Mouse (Mus musculus): ENCODE results near the gene Casc3.
A peak's percentile ranks its signal among the peaks of the same experiment; 100 is the strongest.

Gene Casc3

DNA sequence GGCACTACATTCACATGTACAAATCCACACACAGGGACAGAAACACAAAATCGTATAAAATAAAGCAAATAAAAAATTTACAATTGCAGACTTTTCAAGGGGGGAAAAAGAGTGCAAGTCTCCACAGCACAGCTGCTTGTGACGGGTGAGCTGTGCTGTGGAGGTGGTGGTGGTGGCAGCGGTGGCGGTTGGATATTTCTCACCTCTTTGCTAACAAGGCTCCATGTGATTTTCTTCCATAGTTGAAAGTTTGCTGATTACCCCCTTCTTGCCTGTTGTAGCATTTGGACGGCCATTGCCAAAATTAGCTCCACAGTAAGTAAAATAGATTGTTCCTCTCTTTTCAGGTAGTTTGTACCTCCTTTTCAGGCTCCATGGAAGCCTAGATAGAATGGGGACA, at the start of gene Casc3:
Gene Casc3, plus strand, starts transcription at position 301 of the 400 bp plus-strand sequence.
- DNase-seq (ENCODE audit: extremely low read depth, low read depth): no peak

DNA sequence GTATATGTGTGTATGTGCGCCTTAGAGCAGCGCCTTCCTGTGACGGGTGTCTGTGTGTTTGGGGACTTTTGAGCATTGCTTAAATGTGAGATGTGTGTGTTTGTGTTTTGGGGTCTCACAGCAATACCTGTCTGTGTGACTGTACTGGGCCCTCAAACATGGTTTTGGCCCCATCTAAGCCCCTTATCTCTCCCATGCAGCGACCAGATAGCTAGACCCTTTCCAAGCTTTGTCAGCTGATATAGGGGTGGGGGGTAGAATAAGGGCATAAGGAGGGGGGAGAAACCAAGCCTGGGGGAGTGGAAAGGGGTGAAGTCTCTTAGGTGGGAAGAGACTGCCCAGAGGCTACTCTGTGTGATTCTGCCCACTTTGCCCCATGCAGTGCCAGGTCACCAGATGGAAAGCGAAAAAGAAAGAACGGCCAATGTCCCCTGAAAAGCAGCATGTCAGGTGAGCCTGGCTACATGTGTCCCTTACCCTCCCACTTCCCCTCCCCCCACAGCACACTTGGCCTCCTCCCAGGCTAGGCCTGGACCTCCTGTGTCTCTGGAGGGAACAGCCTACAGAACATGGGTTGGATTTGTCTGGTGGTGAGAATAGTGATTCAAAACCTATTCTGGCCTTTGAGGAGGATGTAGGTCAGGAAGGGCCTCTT, 48.9 kb upstream of the Casc3 start:
- DNase-seq (ENCODE audit: extremely low read depth, low read depth): no peak

DNA sequence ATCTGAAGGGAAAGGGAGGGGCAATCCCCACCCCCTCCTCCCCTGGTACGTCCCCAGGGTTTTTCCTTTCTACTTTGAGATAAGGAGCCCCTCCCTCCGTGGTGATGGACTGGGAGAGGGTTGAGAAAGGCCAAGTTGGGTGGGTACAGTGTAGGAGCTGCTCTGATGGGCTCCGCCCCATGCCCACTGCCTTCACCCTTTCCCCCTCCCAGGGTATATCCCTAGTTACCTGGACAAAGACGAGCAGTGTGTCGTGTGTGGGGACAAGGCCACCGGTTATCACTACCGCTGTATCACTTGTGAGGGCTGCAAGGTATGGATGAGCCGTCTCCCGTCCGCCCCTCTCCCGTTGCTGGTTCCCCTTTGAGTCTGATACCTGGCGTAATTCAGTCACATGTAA, 48.0 kb upstream of the Casc3 start:
- no peak for DNase-seq (ENCODE audit: extremely low read depth, low read depth)

DNA sequence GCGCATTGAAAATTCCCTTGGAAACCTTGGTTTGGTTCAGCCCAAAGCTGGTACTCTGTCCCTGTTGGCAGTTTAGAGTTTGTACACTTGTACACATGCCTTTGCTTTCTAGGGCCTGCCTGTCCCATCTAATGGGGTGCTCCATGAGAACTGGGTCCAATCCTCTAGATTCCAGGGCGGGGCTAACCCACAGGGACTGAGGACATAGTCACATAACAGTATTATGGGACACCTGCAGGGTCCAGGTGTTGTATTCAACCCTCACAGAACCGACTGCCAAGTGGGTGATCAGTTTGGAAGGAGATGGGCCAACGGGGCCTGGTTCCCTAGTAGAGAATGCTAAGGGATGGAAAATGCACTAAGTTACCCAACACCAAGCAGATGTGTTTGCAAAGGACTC, 42.8 kb upstream of the Casc3 start:
- no peak for DNase-seq (ENCODE audit: extremely low read depth, low read depth)

DNA sequence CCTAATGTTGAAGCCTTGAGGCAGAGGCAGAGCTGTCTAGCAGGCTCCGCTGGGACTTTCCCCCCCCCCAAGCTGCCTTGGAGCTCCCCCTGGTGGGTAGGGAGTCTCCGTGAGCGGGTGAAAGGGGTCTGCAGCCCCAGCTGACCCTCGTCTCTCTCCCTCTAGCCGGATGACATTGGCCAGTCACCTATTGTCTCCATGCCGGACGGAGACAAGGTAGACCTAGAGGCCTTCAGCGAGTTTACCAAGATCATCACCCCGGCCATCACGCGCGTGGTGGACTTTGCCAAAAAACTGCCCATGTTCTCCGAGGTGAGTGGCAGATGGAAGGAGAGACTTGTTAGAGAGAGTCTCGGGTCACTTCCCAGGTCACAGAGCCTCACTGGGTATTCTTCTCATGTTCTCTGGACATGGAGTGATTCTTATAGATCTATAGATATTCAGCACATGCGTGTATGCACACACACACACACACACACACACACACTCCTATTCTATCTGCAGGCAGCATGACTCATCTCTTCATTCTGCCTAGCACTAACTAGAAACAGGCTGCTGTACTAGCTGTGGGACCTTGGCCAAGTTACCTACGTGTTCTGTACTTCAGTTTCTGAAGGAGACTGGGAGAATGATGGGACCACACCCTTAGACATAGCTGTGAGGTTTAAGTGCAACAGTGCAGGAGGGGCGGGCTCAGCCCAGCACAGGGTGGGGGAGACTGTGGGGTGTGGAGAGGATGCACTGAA, 41.8 kb upstream of the Casc3 start:
- no peak for DNase-seq (ENCODE audit: extremely low read depth, low read depth)

DNA sequence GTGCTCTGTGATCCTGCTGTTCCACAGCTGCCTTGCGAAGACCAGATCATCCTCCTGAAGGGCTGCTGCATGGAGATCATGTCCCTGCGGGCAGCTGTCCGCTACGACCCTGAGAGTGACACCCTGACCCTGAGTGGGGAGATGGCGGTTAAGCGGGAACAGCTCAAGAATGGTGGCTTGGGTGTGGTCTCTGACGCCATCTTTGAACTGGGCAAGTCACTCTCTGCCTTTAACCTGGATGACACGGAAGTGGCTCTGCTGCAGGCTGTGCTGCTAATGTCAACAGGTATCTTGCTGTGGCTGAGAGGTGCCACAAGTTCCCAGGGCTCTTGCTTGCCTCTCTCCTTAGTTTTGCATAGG, 41.2 kb upstream of the Casc3 start:
- no peak for DNase-seq (ENCODE audit: extremely low read depth, low read depth)

DNA sequence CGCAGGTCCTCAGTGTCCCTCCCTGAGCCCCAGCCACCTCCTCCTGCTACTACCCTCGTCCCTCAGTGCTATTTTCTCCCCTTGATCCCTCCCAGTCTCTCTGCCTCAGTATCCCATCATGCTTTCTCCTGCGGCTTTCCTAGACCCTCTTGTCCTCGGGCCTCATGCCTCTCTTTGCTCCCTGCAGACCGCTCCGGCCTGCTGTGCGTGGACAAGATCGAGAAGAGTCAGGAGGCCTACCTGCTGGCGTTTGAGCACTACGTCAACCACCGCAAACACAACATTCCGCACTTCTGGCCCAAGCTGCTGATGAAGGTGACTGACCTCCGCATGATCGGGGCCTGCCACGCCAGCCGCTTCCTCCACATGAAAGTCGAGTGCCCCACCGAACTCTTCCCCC, 40.6 kb upstream of the Casc3 start:
- no peak for DNase-seq (ENCODE audit: extremely low read depth, low read depth)

DNA sequence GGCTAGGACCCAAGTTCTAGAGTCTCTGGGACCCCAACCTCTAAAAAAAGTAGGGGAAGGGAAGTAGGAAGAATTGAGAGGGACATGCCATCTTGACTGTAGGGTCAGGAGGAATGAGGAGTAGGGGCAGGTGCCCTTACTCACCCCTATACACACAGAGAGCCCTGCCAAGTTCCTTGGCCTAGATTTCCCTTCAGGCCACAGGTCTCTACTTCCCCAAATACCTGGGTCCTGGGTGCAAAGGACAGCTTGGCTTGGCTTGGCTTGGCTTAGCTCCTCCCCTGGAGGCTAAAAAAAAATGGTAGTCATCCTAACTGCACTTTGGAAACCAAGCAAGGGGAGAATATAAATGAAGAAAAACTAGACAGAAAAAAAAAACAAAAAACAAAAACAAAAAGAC, 40.0 kb upstream of the Casc3 start:
- no peak for DNase-seq (ENCODE audit: extremely low read depth, low read depth)

DNA sequence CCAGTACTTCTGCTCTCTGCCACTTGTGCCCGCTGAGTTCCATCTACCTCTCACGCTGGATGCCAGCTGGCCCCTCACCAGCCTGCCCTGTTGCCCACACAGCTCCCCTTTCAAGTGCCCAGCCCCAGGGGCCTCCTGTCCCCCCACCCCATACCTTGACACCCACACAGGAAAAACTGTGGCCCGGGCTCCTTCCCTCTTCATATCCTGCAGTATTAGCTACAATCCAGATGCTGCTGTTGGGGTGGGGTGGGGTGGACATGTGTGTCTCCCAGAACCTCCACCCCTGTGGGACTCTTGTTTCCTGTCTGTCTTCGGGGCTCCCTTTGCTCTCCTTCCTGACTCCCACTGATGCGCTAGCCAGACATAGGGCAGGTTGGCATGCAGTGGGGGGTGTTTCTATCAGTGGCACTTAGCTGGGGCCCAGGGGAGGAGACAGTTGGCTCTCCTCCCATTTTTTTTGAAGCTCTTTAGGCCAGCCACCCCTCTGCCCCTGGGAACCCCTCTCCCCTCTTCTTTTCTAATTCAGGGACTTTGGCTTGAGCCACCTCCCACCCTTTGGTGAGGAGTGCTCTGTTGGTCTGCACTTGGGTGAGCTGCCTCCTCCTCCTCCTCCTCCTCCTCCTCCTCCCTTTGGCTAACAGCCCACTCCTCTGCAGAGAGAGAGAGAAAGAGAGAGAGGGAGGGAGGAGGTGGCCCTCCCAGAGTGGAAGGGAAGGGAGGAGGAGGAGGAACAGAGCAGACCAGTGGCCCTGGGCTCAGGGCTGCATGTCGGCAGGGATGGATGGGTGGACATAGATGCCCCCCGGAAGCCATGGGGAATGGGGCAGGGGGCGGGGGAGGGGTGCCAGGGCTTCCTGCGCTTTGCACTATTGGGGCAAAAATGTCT, 39.0 kb upstream of the Casc3 start:
- DNase-seq (ENCODE audit: extremely low read depth, low read depth): no peak

DNA sequence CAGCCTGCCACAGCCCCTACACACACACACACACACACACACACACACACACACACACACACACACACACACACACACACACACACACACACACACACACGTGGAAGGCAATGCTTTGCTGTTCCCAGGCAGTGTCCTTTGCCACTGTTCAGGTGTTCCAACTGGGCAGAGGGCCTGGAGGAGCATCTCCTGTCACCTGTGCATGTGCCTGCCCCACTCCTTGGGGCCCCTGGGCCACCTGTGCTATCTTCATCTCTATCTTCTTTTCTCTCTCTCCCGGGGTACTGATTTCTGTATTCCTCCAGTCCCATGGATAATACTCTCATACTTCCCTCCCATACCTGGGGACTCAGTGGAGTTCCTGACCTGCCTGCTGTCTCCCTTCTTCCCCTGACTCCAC, 38.4 kb upstream of the Casc3 start:
- no peak for DNase-seq (ENCODE audit: extremely low read depth, low read depth)

DNA sequence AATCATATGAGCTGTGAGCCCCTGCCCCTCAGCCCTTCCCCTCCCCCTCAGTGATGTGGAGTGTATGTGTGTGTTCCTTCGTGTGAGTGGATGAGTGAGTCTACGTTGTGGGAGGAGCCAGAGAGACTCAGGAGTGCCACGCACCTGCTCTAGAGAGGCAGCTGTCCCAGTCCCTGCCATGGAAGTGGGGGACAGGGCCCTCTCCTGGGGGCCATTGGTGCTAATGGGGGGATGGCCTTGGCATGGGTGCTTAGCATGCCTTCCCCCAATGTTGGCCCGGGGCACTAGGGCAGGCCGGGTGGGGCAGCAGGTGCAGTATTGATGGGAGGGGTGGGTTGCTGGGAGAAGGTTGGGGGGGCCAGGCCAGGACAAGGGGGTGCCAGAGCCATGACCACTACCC, 37.9 kb upstream of the Casc3 start:
- DNase-seq (ENCODE audit: extremely low read depth, low read depth): no peak

DNA sequence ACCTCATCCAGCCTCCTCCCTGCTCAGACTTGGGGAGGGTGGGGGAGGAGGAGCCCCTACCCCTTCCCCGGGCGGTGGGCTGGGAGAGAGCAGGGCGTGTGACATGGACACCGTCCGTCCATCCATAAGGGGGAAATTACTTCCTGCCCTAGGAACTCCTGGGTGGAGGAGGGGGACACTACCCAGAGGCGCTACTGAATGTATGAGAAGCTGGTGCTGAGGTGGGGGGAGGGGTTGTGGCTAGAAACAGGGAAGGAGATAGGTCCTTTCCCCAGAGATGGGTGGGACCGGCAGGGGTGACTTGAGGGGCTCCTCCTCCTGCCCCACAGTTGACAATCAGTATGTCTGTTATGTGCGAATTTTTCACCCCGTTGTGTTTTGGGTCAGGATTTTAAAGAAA, 37.4 kb upstream of the Casc3 start:
- DNase-seq (ENCODE audit: extremely low read depth, low read depth): peak; percentile 74

DNA sequence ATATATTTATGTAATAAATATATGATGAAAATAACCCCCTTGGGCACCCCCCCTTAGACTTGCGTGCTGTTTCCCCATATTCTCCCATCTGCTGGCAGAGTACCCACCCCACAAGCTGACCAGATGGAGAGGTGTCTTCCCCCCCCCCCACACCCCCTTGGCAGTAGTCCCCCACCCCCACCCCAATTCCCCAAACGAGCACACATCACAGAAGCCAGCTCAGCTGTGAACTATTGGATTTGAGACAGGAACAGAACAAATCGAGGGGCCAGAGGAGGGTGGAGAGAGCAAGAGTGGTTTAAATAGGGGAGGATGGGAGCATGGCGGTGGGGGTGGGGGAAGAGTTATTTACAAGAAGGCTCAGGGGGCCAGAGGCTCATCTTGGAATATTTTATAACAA, 37.0 kb upstream of the Casc3 start:
- DNase-seq (ENCODE audit: extremely low read depth, low read depth): no peak

DNA sequence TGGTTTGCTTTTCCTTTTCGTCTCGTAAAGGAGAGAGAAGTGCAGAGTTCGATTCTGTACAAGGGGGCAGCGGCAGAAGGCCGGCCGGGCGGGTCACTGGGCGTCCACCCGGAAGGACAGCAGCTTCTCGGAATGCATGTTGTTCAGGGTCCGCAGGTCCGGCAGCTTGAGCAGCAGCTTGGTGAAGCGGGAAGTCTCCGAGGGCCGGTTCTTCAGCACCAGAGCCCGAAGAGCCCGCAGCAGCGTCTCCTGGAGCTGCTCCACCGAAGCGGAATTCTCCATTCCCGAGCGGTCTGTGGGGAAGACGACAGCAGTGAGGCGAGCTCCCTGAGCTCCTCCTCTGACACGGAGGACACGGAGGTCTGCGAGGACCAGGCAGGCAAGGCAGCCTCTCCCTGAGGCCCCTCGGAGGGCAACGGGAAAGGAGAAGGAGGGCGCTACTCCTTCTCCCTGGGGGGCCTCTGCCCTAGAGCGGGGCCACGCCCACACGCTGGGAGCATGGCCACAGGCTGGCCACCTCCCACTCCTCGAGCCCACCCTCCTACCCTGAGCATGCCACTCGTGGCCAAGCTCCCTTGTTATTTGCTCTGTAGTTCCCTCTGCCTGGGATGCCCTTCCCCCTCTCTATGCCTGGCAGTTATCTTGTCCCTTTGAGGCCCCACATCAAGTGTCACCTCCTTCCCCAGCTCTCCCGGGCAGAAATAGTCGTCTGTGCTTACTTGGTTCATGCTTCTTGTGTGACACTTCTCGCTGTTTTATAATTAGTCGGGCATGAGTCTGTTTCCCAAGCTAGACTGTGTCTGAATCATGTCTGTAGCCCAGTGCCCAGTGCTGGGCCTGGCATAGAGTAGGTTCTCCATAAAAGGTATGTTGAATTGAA, 36.3 kb upstream of the Casc3 start:
- DNase-seq (ENCODE audit: extremely low read depth, low read depth): no peak

DNA sequence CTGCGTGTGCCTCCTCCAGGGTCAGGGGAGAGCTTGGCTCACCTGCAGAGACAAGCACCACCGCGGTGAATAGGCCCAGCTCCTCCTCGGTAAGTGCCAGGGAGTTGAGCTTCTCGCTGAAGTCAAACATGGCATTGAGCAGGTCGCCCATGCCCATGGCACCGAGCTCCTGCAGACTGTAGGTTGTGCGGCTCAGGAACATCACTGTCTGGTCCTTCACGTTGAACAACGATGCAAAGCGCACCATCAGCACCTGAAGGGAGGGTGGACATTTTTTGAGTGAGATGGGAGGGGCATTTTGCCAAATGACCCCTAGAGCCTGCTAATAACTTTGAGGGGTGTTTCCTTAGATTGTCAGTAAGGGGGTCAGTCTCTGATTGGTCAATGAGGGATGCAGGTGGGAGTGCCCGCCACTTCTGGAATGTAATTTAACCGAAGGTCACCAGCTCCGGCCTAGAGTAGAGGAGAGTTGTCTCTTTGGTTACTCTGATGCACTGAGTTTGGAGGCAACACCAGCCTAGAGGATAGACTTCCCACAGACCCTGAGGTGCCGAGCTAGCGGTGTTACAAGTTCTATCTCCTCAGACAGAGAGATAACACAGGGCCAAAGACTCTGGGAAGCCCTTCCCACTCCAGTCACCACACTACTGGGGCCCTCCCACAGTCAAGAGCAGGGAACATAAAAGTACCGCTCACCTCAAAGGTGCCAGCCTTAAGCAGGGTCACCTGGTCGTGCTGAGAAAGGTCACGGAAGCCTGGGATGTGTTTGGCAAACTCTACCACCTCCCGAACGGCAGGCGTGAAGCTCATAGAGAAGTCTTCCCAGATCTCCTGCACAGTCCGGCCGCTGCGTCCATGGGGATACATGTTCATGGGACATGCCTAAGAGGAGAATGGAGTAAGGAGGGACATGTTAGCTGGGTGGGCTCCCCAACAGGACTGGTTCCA, 35.4 kb upstream of the Casc3 start:
- no peak for DNase-seq (ENCODE audit: extremely low read depth, low read depth)

DNA sequence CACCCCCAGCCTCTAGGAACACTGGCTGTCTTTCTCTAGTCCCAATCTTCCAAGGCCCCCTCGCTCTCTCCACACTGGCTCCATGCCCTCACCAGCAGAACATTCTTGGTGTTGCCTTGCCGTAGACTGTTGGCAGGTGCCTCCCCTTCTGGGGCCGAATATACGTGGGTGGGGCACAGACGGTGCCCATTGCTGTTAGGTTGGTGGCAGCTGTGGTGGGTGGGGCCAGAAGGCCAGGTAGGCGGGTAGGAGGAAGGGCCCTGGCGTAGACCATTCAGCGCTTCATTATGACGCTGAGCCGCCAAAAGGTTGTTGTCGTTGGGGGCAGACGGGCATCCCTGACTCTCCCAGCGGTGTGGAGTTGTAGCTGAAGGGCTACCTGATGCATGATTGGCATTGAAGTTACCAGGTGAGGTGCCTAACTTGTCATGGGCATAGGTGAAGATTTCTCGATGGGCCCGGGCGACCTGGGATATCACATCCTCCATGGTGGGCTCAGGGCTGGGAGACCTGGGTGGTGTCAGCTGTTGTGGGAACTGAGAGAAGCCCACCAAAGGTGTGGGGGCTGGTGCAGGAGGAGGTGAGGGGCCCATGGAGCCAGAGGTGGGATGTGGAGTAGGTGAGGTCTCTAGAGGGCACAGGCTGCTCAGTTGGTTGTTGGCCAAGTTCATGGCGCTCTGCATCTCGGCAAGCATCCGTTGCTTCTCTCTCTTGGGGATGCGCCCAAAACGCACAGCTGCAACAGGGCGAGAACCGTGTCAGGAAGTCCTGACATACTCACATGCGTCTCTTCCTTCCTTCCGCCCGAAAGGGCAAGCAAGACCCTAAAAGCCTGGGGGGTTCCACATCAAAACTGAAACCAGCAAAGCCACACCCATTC, 34.4 kb upstream of the Casc3 start:
- no peak for DNase-seq (ENCODE audit: extremely low read depth, low read depth)

DNA sequence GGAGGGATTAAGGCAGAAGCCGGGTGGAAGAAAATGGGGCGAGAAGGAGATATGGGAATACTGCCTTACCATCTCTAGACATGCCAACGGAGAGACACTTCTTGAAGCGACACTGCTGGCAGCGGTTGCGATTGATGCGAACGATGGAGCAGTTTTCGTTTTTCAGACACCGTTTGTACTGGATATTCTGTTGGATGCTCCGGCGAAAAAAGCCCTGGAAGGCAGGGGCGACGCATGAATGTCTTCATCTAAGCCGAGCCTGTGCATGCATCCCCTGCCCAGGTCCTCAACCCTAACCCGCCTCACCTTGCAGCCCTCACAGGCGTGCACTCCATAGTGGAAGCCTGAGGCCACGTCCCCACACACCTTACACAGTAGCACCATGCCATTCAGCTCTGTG, 33.6 kb upstream of the Casc3 start:
- DNase-seq (ENCODE audit: extremely low read depth, low read depth): no peak

DNA sequence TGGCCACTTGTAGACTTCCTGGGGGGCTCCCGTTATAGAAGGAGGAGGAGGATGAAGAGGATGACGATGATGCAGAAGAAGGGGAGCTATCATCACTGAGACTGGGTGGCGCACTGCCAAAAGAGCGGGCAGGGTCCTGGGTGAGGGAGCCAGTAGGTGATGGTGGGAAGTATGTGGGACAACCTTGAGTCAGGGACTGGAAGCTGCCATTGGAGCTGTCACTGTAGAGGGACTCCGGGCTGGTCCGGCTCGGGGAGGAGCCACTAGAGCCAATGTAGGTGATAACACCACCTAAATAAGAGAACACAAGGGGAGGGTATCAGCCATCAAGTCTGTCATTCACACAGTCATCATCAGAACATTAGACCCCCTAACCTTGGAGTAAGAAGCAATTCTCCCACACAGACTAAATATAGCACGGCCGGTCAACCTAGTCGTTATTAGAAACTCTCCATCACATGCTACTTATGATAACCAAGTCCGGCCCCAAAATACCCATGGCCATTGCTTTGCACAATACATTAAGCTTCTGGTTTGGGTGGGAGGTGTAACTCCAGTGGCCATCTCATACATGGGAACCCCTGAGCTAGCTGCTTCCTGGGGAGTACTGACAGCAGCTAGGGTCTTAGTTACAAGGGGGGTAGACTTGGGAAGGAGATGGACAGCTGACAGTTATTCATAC, 32.7 kb upstream of the Casc3 start:
- DNase-seq (ENCODE audit: extremely low read depth, low read depth): no peak
